Mouse (Mus musculus): ENCODE measurements around the gene Hivep1. TPM values are rescaled to one million over a fixed set of nuclear protein-coding genes. Genes with fewer than 3 reads are reported as not detected.

Gene Hivep1
- polyA plus RNA-seq, 1 experiment from 2014 or later: 15.0 TPM

GRCm38 (mm10) chr13:42159416-42160185 is 107.8 kb downstream of the Hivep1 start:
- WGBS: 70% methylated on average over 14 of the region's 14 CpGs
- Histone ChIP-seq H3K4me2 (ENCODE audit: low read length) (no peak overlapping the region), H3K27ac (ENCODE audit: low read depth, low read length) (0 out of 2 replicates have a peak overlapping the region, but pooled peaks have one; percentile 29), H3K36me3 (ENCODE audit: control insufficient read depth, insufficient read depth, low read length) (peaks cover 6% of the 10 kb centered on the region), H3K9ac (ENCODE audit: low read depth, low read length) (no peak overlapping the region), H3K9me3 (ENCODE audit: control insufficient read depth, low read length) (no peaks in the 10 kb centered on the region), H3K4me3 (ENCODE audit: low read length) (no peak overlapping the region), H3K27me3 (replicated peaks; ENCODE audit: control insufficient read depth, insufficient read depth, low read length) (no peaks in the 10 kb centered on the region), H3K4me1 (ENCODE audit: control insufficient read depth, insufficient read depth, low read depth, low read length) (no peaks in the 10 kb centered on the region)
- 0 out of 2 replicates have a peak, but pooled peaks have one; percentile 42 for ATAC-seq

DNA sequence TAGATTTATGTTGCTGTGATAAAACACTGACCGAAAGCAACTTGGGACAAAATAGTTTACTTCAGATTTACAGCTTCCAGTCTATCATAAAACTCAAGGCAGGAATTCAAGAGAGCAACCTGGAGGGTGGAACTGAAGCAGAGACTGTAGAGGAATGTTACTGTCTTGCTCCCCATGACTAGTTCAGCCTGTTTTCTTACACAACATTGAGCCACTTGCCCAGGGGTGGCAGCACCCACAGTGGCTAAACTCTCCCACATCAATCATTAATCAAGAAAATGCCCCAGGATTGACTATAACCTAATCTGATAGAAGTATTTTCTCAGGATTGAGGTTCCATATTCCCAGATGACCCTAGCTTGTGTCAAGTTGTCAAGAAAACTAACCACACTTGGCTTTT is 119.0 kb downstream of the Hivep1 start:
- no peak overlapping the region for H3K27ac ChIP-seq (ENCODE audit: low read depth, low read length)
- H3K4me1 ChIP-seq (ENCODE audit: control insufficient read depth, insufficient read depth, low read depth, low read length): no peaks in the 10 kb centered on the region
- no peak for ATAC-seq
- no peaks in the 10 kb centered on the region for H3K27me3 ChIP-seq (replicated peaks; ENCODE audit: control insufficient read depth, insufficient read depth, low read length)
- 95% methylated on average over 1 of the region's 1 CpGs for WGBS
- H3K9me3 ChIP-seq (ENCODE audit: control insufficient read depth, low read length): no peaks in the 10 kb centered on the region
- H3K9ac ChIP-seq (ENCODE audit: low read depth, low read length): no peak overlapping the region
- no peak overlapping the region for H3K4me2 ChIP-seq (ENCODE audit: low read length)
- H3K36me3 ChIP-seq (ENCODE audit: control insufficient read depth, insufficient read depth, low read length): peaks cover 6% of the 10 kb centered on the region
- H3K4me3 ChIP-seq (ENCODE audit: low read length): no peak overlapping the region

- Histone ChIP-seq H3K27me3 (replicated peaks; ENCODE audit: control insufficient read depth, insufficient read depth, low read length) (no peaks in the 10 kb centered on the region), H3K36me3 (ENCODE audit: control insufficient read depth, insufficient read depth, low read length) (peaks cover 9% of the 10 kb centered on the region), H3K4me3 (ENCODE audit: low read length) (no peak overlapping the region), H3K4me2 (ENCODE audit: low read length) (no peak overlapping the region), H3K27ac (ENCODE audit: low read depth, low read length) (no peak overlapping the region), H3K9me3 (ENCODE audit: control insufficient read depth, low read length) (no peaks in the 10 kb centered on the region), H3K4me1 (ENCODE audit: control insufficient read depth, insufficient read depth, low read depth, low read length) (no peaks in the 10 kb centered on the region), H3K9ac (ENCODE audit: low read depth, low read length) (no peak overlapping the region)
- WGBS: 25% methylated on average over 3 of the region's 3 CpGs
- ATAC-seq: no peak; the same call in 1 of the 2 replicates
These were observed 123.1 kb downstream of the Hivep1 start for GRCm38 (mm10) chr13:42174827-42175420.

- no peaks in the 10 kb centered on the region for H3K4me1 ChIP-seq (ENCODE audit: control insufficient read depth, insufficient read depth, low read depth, low read length)
- H3K36me3 ChIP-seq (ENCODE audit: control insufficient read depth, insufficient read depth, low read length): peaks cover 14% of the 10 kb centered on the region
- H3K27me3 ChIP-seq (replicated peaks; ENCODE audit: control insufficient read depth, insufficient read depth, low read length): no peaks in the 10 kb centered on the region
- H3K4me3 ChIP-seq (ENCODE audit: low read length): no peak overlapping the region
- H3K9me3 ChIP-seq (ENCODE audit: control insufficient read depth, low read length): no peaks in the 10 kb centered on the region
- ATAC-seq: no peak
- H3K4me2 ChIP-seq (ENCODE audit: low read length): no peak overlapping the region
- WGBS: 87% methylated on average over 5 of the region's 5 CpGs
- H3K9ac ChIP-seq (ENCODE audit: low read depth, low read length): no peak overlapping the region
- no peak overlapping the region for H3K27ac ChIP-seq (ENCODE audit: low read depth, low read length)
These were observed 130.8 kb downstream of the Hivep1 start for GRCm38 (mm10) chr13:42182635-42183034.

- H3K4me1 ChIP-seq (ENCODE audit: control insufficient read depth, insufficient read depth, low read depth, low read length): no peaks in the 10 kb centered on the region
- no peaks in the 10 kb centered on the region for H3K27me3 ChIP-seq (replicated peaks; ENCODE audit: control insufficient read depth, insufficient read depth, low read length)
- 97% methylated on average over 17 of the region's 17 CpGs for WGBS
- ATAC-seq: no peak
- no peak overlapping the region for H3K9ac ChIP-seq (ENCODE audit: low read depth, low read length)
- H3K9me3 ChIP-seq (ENCODE audit: control insufficient read depth, low read length): no peaks in the 10 kb centered on the region
- H3K4me2 ChIP-seq (ENCODE audit: low read length): no peak overlapping the region
- H3K36me3 ChIP-seq (ENCODE audit: control insufficient read depth, insufficient read depth, low read length): peaks cover 11% of the 10 kb centered on the region
- H3K27ac ChIP-seq (ENCODE audit: low read depth, low read length): no peak overlapping the region
- H3K4me3 ChIP-seq (ENCODE audit: low read length): no peak overlapping the region
These were observed 132.3 kb downstream of the Hivep1 start for GRCm38 (mm10) chr13:42184131-42184530.

DNA sequence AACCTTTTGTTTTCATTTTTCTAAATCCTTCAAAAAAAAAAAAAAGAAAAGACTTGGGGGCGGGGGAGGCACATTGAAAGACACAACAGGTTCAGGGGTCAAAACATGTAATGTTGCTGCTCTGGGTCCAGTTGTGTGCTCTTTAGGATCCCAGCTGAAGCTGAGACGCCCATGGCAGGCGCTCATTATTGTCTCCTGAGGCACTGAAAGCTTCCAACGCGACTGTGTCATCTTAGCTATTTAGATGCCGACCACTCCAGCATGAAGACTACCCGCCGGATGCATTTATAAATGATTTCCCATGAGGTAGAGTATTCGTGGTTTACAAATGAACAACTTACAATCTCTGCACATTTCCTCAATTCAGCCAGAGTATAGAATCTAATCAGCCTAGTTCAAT is 141.2 kb downstream of the Hivep1 start:
- H3K4me2 ChIP-seq (ENCODE audit: low read length): no peak overlapping the region
- 0 out of 2 replicates have a peak, but pooled peaks have one; percentile 54 for ATAC-seq
- no peaks in the 10 kb centered on the region for H3K36me3 ChIP-seq (ENCODE audit: control insufficient read depth, insufficient read depth, low read length)
- no peak overlapping the region for H3K4me3 ChIP-seq (ENCODE audit: low read length)
- H3K27me3 ChIP-seq (replicated peaks; ENCODE audit: control insufficient read depth, insufficient read depth, low read length): no peaks in the 10 kb centered on the region
- no peaks in the 10 kb centered on the region for H3K4me1 ChIP-seq (ENCODE audit: control insufficient read depth, insufficient read depth, low read depth, low read length)
- H3K9ac ChIP-seq (ENCODE audit: low read depth, low read length): no peak overlapping the region
- no peaks in the 10 kb centered on the region; the same call in 1 of the 2 replicates for H3K9me3 ChIP-seq (ENCODE audit: control insufficient read depth, low read length)
- H3K27ac ChIP-seq (ENCODE audit: low read depth, low read length): no peak overlapping the region
- 10% methylated on average over 9 of the region's 9 CpGs for WGBS

- Histone ChIP-seq H3K9ac (ENCODE audit: low read depth, low read length) (no peak overlapping the region), H3K27ac (ENCODE audit: low read depth, low read length) (no peak overlapping the region), H3K9me3 (ENCODE audit: control insufficient read depth, low read length) (peaks cover 4% of the 10 kb centered on the region; the same call in 1 of the 2 replicates), H3K27me3 (replicated peaks; ENCODE audit: control insufficient read depth, insufficient read depth, low read length) (no peaks in the 10 kb centered on the region), H3K4me2 (ENCODE audit: low read length) (no peak overlapping the region), H3K4me1 (ENCODE audit: control insufficient read depth, insufficient read depth, low read depth, low read length) (no peaks in the 10 kb centered on the region), H3K4me3 (ENCODE audit: low read length) (no peak overlapping the region), H3K36me3 (ENCODE audit: control insufficient read depth, insufficient read depth, low read length) (no peaks in the 10 kb centered on the region)
- no peak for ATAC-seq
- WGBS: 92% methylated on average over 7 of the region's 7 CpGs
These were observed 143.8 kb downstream of the Hivep1 start for GRCm38 (mm10) chr13:42195671-42196070.

GRCm38 (mm10) chr13:42197656-42198055 is 145.8 kb downstream of the Hivep1 start:
- Histone ChIP-seq H3K4me3 (ENCODE audit: low read length) (no peak overlapping the region), H3K27ac (ENCODE audit: low read depth, low read length) (no peak overlapping the region), H3K36me3 (ENCODE audit: control insufficient read depth, insufficient read depth, low read length) (no peaks in the 10 kb centered on the region), H3K9me3 (ENCODE audit: control insufficient read depth, low read length) (peaks cover 4% of the 10 kb centered on the region; the same call in 1 of the 2 replicates), H3K9ac (ENCODE audit: low read depth, low read length) (no peak overlapping the region), H3K4me2 (ENCODE audit: low read length) (no peak overlapping the region), H3K27me3 (replicated peaks; ENCODE audit: control insufficient read depth, insufficient read depth, low read length) (no peaks in the 10 kb centered on the region), H3K4me1 (ENCODE audit: control insufficient read depth, insufficient read depth, low read depth, low read length) (no peaks in the 10 kb centered on the region)
- no peak for ATAC-seq
- 90% methylated on average over 2 of the region's 2 CpGs for WGBS

GRCm38 (mm10) chr13:42213556-42213955 is 161.7 kb downstream of the Hivep1 start:
- Histone ChIP-seq H3K4me2 (ENCODE audit: low read length) (no peak overlapping the region), H3K4me3 (ENCODE audit: low read length) (no peak overlapping the region), H3K9me3 (ENCODE audit: control insufficient read depth, low read length) (no peaks in the 10 kb centered on the region), H3K36me3 (ENCODE audit: control insufficient read depth, insufficient read depth, low read length) (no peaks in the 10 kb centered on the region), H3K9ac (ENCODE audit: low read depth, low read length) (no peak overlapping the region), H3K27me3 (replicated peaks; ENCODE audit: control insufficient read depth, insufficient read depth, low read length) (no peaks in the 10 kb centered on the region), H3K27ac (ENCODE audit: low read depth, low read length) (no peak overlapping the region), H3K4me1 (ENCODE audit: control insufficient read depth, insufficient read depth, low read depth, low read length) (no peaks in the 10 kb centered on the region)
- ATAC-seq: no peak
- WGBS: 85% methylated on average over 6 of the region's 6 CpGs

Measured in hindbrain, embryonic 16.5 days (tissue).